Mouse (Mus musculus) ES-Bruce4 (cell line): ENCODE measurements around the gene Med13.

ENCODE experiments used
- CTCF ChIP-seq: IDR thresholded peaks from one replicate; pipeline ENCODE4 v1.8.1; 2011; ENCODE audit warnings: low read depth, low read length
- EP300 ChIP-seq: IDR thresholded peaks from 2 replicates; pipeline ENCODE4 v1.6.1; 2011; ENCODE audit warnings: low read depth, low read length; ENCODE audit not compliant: insufficient read depth

DNA sequence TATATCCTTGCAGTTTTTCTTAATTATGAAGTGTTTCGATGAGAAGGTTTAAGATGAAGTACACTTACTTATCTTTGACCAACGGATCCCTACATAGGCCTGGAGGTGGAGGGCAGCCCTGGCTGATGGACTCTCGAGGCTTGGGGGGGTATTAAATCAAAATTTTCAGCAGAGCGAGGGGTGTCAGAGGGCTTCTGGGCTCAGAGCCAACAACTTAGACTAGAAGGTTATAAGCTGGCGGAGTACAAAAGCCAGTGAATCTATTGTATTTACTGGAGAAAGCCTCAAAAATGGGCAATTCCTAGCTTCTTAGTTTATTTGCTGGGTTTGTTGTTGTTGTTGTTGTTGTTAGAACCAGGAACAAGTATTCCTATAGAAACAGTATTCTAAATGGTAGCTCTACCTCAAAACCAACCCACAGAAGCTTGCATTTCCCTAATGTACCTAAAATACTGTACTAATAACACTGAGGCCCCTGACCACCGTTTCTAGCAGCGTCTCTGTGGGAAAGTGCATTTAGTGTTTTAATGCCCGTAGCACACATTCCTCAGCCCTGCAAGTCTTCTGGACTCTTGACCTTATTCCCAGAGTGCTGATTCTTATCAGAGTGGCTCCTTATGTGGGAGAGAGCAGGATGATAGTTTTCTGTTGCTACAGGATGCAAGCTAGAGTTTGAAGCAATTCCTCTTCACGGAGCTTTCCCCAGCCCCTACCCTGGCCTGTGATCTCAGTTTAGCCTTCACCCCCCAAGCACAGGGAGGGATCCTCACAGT is 29.9 kb upstream of the Med13 start:
- no peak for TF ChIP-seq CTCF
- no peak for TF ChIP-seq EP300
